Comparison of ENCODE assay signal across 25 mouse cellular contexts in the genomic region with DNA sequence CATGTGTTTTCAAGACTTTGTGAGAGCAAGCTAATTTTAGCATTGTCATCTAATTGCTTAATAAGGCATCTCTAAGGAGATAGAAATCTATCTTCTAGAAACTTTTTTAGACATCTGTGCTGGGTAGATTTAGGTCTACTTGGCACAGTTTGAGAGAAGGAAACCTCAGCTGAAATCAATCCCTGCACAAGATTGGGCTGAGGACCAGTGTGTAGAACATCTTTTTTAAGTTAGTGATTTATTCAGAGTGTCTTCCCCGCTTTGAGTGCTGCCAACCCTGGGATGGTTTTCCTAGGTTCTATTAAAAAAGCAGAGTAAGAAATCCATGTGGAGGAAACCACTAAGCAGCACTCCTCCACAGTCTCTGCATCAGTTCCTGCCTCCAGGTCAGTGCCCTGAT.
"Had no signal": no experiment of that assay in that cellular context is flagged by ENCODE, and none has a peak within 500 bp of the region (broad histone marks: within the 10 kb centered on the region; RNA-seq: fewer than 3 reads in every experiment).

No protein-coding gene starts in this region.

- ATAC-seq: hindbrain, postnatal 0 days; intestine, embryonic 16.5 days; liver, embryonic 12.5 days had no signal

- H3K27ac ChIP-seq: heart, adult 2 months; heart, embryonic 13.5 days; heart, embryonic 15.5 days; hindbrain, embryonic 13.5 days; hindbrain, embryonic 15.5 days; hindbrain, postnatal 0 days; kidney, embryonic 15.5 days; kidney, postnatal 0 days; limb, embryonic 13.5 days; limb, embryonic 15.5 days; liver, embryonic 12.5 days; liver, embryonic 14.5 days had no signal

- H3K4me3 ChIP-seq: heart, adult 2 months; heart, embryonic 13.5 days; heart, embryonic 15.5 days; hindbrain, embryonic 13.5 days; hindbrain, embryonic 15.5 days; kidney, embryonic 15.5 days; limb, embryonic 13.5 days; limb, embryonic 15.5 days; liver, embryonic 12.5 days had no signal

- DNase-seq: gastrocnemius, postnatal 14 days; gastrocnemius, postnatal 36 days; heart, adult 11 months; heart, adult 2 months; heart, postnatal 14 days; heart, postnatal 36 days; kidney, adult 11 months; kidney, adult 2 months; kidney, adult 9 months; kidney, postnatal 14 days; kidney, postnatal 36 days; layer of hippocampus, adult 9-11 months; layer of hippocampus, postnatal 36 days had no signal
